Mouse (Mus musculus) neural tube, embryonic 12.5 days (tissue): ENCODE data around the gene Lrfn2. TPM values are rescaled to one million over a fixed set of nuclear protein-coding genes. Genes with fewer than 3 reads are reported as not detected.

ENCODE experiments used
- ATAC-seq: fragments of 200-750 bp; cut with Nextera tagmentation; 2 replicates; pipeline ENCODE4 v1.8.0; 2017; ENCODE audit warnings: low read depth, mild to moderate bottlenecking, moderate TSS enrichment, moderate library complexity; ENCODE audit not compliant: low FRiP score
- H3K27ac ChIP-seq: fragments of 300-500 bp; sonication (generic); 2 replicates; pipeline ENCODE4 v1.5.1; 2016
- H3K27me3 ChIP-seq: fragments of 300-500 bp; sonication (generic); replicated peaks from 2 replicates; pipeline ENCODE4 v1.6.1; 2016; ENCODE audit warnings: mild to moderate bottlenecking
- H3K36me3 ChIP-seq: fragments of 300-500 bp; sonication (generic); 2 replicates; pipeline ENCODE4 v1.6.1; 2016; ENCODE audit warnings: mild to moderate bottlenecking
- H3K4me1 ChIP-seq: fragments of 300-500 bp; sonication (generic); 2 replicates; pipeline ENCODE4 v1.6.1; 2016
- H3K4me2 ChIP-seq: fragments of 300-500 bp; sonication (generic); replicated peaks from 2 replicates; pipeline ENCODE4 v1.6.1; 2016; ENCODE audit warnings: mild to moderate bottlenecking
- H3K4me3 ChIP-seq: fragments of 300-500 bp; sonication (generic); 2 replicates; pipeline ENCODE4 v1.5.1; 2016
- H3K9ac ChIP-seq: fragments of 300-500 bp; sonication (generic); 2 replicates; pipeline ENCODE4 v1.6.1; 2016; ENCODE audit warnings: mild to moderate bottlenecking
- H3K9me3 ChIP-seq: fragments of 300-500 bp; sonication (generic); 2 replicates; pipeline ENCODE4 v1.6.1; 2016; ENCODE audit warnings: mild to moderate bottlenecking
- WGBS: fragments of 180-500 bp; shearing (Covaris S2); methylation state at CpG from one replicate; pipeline ENCODE4 v1.1.7; 2016; 5-methylcytosine and 5-hydroxymethylcytosine counted together
- polyA plus RNA-seq: library from polyadenylated mRNA; unstranded; fragments of >200 nt; fragmentation: Nextera tagmentation; extraction: Ambion mirVana; gene quantifications from 2 replicates; pipeline ENCODE4 v1.2.1, GENCODE M21; 2016

The Lrfn2 gene
- polyA plus RNA-seq, 1 experiment from 2014 or later = 3.8 TPM

GRCm38 (mm10) chr17:48935201-48935600, 3.0 kb downstream of the Lrfn2 start:
- no peak overlapping the region for H3K27ac ChIP-seq
- no peak for ATAC-seq
- WGBS = 67% methylated on average over 8 of the region's 8 CpGs
- H3K27me3 ChIP-seq = peaks cover 26% of the 10 kb centered on the region
- H3K36me3 ChIP-seq = no peaks in the 10 kb centered on the region
- H3K4me1 ChIP-seq = 0 out of 2 replicates have a peak, but pooled peaks cover 12% of the 10 kb centered on the region
- no peaks in the 10 kb centered on the region for H3K9me3 ChIP-seq
- H3K4me3 ChIP-seq = no peak overlapping the region
- no peak overlapping the region for H3K9ac ChIP-seq
- H3K4me2 ChIP-seq = peak overlapping the region; percentile 77; the same call in 1 of the 2 replicates

GRCm38 (mm10) chr17:48936445-48937141, 4.4 kb downstream of the Lrfn2 start:
- WGBS = 61% methylated on average over 5 of the region's 5 CpGs
- Histone ChIP-seq H3K27ac (no peak overlapping the region), H3K4me1 (0 out of 2 replicates have a peak, but pooled peaks cover 12% of the 10 kb centered on the region), H3K9ac (no peak overlapping the region), H3K9me3 (no peaks in the 10 kb centered on the region), H3K4me3 (no peak overlapping the region), H3K27me3 (peaks cover 19% of the 10 kb centered on the region), H3K36me3 (no peaks in the 10 kb centered on the region), H3K4me2 (no peak overlapping the region)
- ATAC-seq = no peak

- no peak overlapping the region for H3K4me2 ChIP-seq
- no peak for ATAC-seq
- H3K9me3 ChIP-seq = no peaks in the 10 kb centered on the region
- H3K9ac ChIP-seq = no peak overlapping the region
- no peaks in the 10 kb centered on the region for H3K4me1 ChIP-seq
- no peak overlapping the region for H3K27ac ChIP-seq
- WGBS = 82% methylated on average over 7 of the region's 7 CpGs
- H3K27me3 ChIP-seq = peaks cover 1% of the 10 kb centered on the region; the same call in 1 of the 2 replicates
- H3K4me3 ChIP-seq = no peak overlapping the region
- no peaks in the 10 kb centered on the region for H3K36me3 ChIP-seq
Observed at GRCm38 (mm10) chr17:48938711-48939220, 6.6 kb downstream of the Lrfn2 start.

GRCm38 (mm10) chr17:48946315-48946714, 14.1 kb downstream of the Lrfn2 start:
- Histone ChIP-seq H3K9ac (no peak overlapping the region), H3K4me2 (no peak overlapping the region), H3K27ac (no peak overlapping the region), H3K4me3 (no peak overlapping the region), H3K27me3 (no peaks in the 10 kb centered on the region), H3K9me3 (no peaks in the 10 kb centered on the region), H3K4me1 (peaks cover 8% of the 10 kb centered on the region; the same call in 1 of the 2 replicates), H3K36me3 (no peaks in the 10 kb centered on the region)
- no peak for ATAC-seq
- 41% methylated on average over 9 of the region's 9 CpGs for WGBS

GRCm38 (mm10) chr17:48946765-48947164, 14.6 kb downstream of the Lrfn2 start:
- no peak for ATAC-seq
- Histone ChIP-seq H3K4me2 (no peak overlapping the region), H3K27ac (no peak overlapping the region), H3K9ac (no peak overlapping the region), H3K27me3 (no peaks in the 10 kb centered on the region), H3K36me3 (no peaks in the 10 kb centered on the region), H3K4me1 (peaks cover 8% of the 10 kb centered on the region; the same call in 1 of the 2 replicates), H3K9me3 (no peaks in the 10 kb centered on the region), H3K4me3 (no peak overlapping the region)
- 8% methylated on average over 3 of the region's 3 CpGs for WGBS

GRCm38 (mm10) chr17:48951250-48951649, 19.1 kb downstream of the Lrfn2 start:
- no peaks in the 10 kb centered on the region for H3K36me3 ChIP-seq
- ATAC-seq = no peak
- H3K4me2 ChIP-seq = no peak overlapping the region
- H3K4me3 ChIP-seq = no peak overlapping the region
- no peak overlapping the region for H3K27ac ChIP-seq
- H3K9me3 ChIP-seq = no peaks in the 10 kb centered on the region
- peaks cover 7% of the 10 kb centered on the region; the same call in 1 of the 2 replicates for H3K4me1 ChIP-seq
- no peaks in the 10 kb centered on the region for H3K27me3 ChIP-seq
- WGBS = 95% methylated on average over 1 of the region's 1 CpGs
- no peak overlapping the region for H3K9ac ChIP-seq

GRCm38 (mm10) chr17:48956033-48956631, 24.0 kb downstream of the Lrfn2 start:
- ATAC-seq = no peak
- 74% methylated on average over 7 of the region's 7 CpGs for WGBS
- no peak overlapping the region for H3K4me3 ChIP-seq
- H3K9me3 ChIP-seq = no peaks in the 10 kb centered on the region
- H3K4me1 ChIP-seq = peaks cover 9% of the 10 kb centered on the region
- H3K9ac ChIP-seq = no peak overlapping the region
- no peak overlapping the region for H3K4me2 ChIP-seq
- no peaks in the 10 kb centered on the region for H3K36me3 ChIP-seq
- no peak overlapping the region for H3K27ac ChIP-seq
- no peaks in the 10 kb centered on the region for H3K27me3 ChIP-seq

GRCm38 (mm10) chr17:48960161-48960698, 28.1 kb downstream of the Lrfn2 start:
- Histone ChIP-seq H3K4me2 (peak overlapping the region; percentile 57), H3K9me3 (no peaks in the 10 kb centered on the region), H3K27me3 (no peaks in the 10 kb centered on the region), H3K9ac (no peak overlapping the region), H3K4me1 (peaks cover 9% of the 10 kb centered on the region), H3K27ac (no peak overlapping the region), H3K4me3 (no peak overlapping the region), H3K36me3 (no peaks in the 10 kb centered on the region)
- peak; percentile 84 for ATAC-seq
- WGBS = 7% methylated on average over 16 of the region's 16 CpGs

GRCm38 (mm10) chr17:48962646-48963045, 30.5 kb downstream of the Lrfn2 start:
- Histone ChIP-seq H3K9me3 (no peaks in the 10 kb centered on the region), H3K9ac (no peak overlapping the region), H3K4me3 (no peak overlapping the region), H3K27ac (no peak overlapping the region), H3K27me3 (no peaks in the 10 kb centered on the region), H3K4me1 (peaks cover 9% of the 10 kb centered on the region), H3K4me2 (no peak overlapping the region), H3K36me3 (no peaks in the 10 kb centered on the region)
- 60% methylated on average over 3 of the region's 3 CpGs for WGBS
- ATAC-seq = no peak

GRCm38 (mm10) chr17:48963740-48964139, 31.6 kb downstream of the Lrfn2 start:
- Histone ChIP-seq H3K4me2 (no peak overlapping the region), H3K27ac (no peak overlapping the region), H3K9ac (no peak overlapping the region), H3K4me1 (peaks cover 9% of the 10 kb centered on the region), H3K9me3 (no peaks in the 10 kb centered on the region), H3K4me3 (no peak overlapping the region), H3K27me3 (no peaks in the 10 kb centered on the region), H3K36me3 (no peaks in the 10 kb centered on the region)
- ATAC-seq = no peak
- WGBS = 87% methylated on average over 9 of the region's 9 CpGs

- Histone ChIP-seq H3K4me3 (no peak overlapping the region), H3K36me3 (no peaks in the 10 kb centered on the region), H3K9ac (no peak overlapping the region), H3K27ac (no peak overlapping the region), H3K27me3 (no peaks in the 10 kb centered on the region), H3K4me2 (no peak overlapping the region), H3K4me1 (peaks cover 9% of the 10 kb centered on the region; the same call in 1 of the 2 replicates), H3K9me3 (no peaks in the 10 kb centered on the region)
- no peak for ATAC-seq
- 93% methylated on average over 13 of the region's 13 CpGs for WGBS
Observed at GRCm38 (mm10) chr17:48968304-48968703, 36.1 kb downstream of the Lrfn2 start.

- no peak for ATAC-seq
- no peaks in the 10 kb centered on the region for H3K27me3 ChIP-seq
- H3K9me3 ChIP-seq = no peaks in the 10 kb centered on the region
- H3K4me2 ChIP-seq = no peak overlapping the region
- no peak overlapping the region for H3K9ac ChIP-seq
- peaks cover 26% of the 10 kb centered on the region for H3K4me1 ChIP-seq
- no peak overlapping the region for H3K4me3 ChIP-seq
- WGBS = 71% methylated on average over 10 of the region's 10 CpGs
- no peak overlapping the region for H3K27ac ChIP-seq
- H3K36me3 ChIP-seq = no peaks in the 10 kb centered on the region
Observed at GRCm38 (mm10) chr17:48971296-48971695, 39.1 kb downstream of the Lrfn2 start.
